Mouse (Mus musculus): ENCODE results near the gene Snhg11. TPM values are rescaled to one million over a fixed set of nuclear protein-coding genes. Genes with fewer than 3 reads are reported as not detected.

Gene Snhg11
- total RNA-seq, 2 experiments from 2014 or later: 0.15 to 0.26 TPM

Other genes starting within 250 kb of the Snhg11 start
- gene Tgm2, start 229.2 kb upstream of the Snhg11 start, total RNA-seq (2021): 100 to 1,000 TPM; 247 to 266 TPM
- gene D630003M21Rik, start 146.4 kb upstream of the Snhg11 start, total RNA-seq (2021): 1 to 10 TPM; 5.1 to 5.4 TPM
- gene Bpi, start 117.5 kb upstream of the Snhg11 start, total RNA-seq (2021): not detected
- gene Lbp, start 69.1 kb upstream of the Snhg11 start, total RNA-seq (2021): 1 to 10 TPM; 6.2 to 7.0 TPM
- 10 to 100 TPM; 35.0 to 35.8 TPM for gene Ralgapb, start 34.2 kb downstream of the Snhg11 start, total RNA-seq (2021)
- gene Adig, start 127.0 kb downstream of the Snhg11 start, total RNA-seq (2021): 10 to 100 TPM in 1 of 2 experiments, 1 to 10 TPM in 1; 3.1 to 18.9 TPM
- not detected for gene Arhgap40, start 137.2 kb downstream of the Snhg11 start, total RNA-seq (2021)
- not detected for gene Slc32a1, start 235.1 kb downstream of the Snhg11 start, total RNA-seq (2021)
- 1 to 10 TPM; 5.0 to 5.8 TPM for gene Actr5, start 249.2 kb downstream of the Snhg11 start, total RNA-seq (2021)

Data from heart, adult 18-20 months (tissue).